Mouse (Mus musculus): Measurements from ENCODE around the gene Enpep.

Gene Enpep

GRCm38 (mm10) chr3:129312511-129312910 is 20.0 kb downstream of the Enpep start:
- no peak for DNase-seq (ENCODE audit: low spot score in 2 of 2)

- no peak for DNase-seq (ENCODE audit: low spot score in 2 of 2)
Observed at GRCm38 (mm10) chr3:129311951-129312350, 20.6 kb downstream of the Enpep start.

GRCm38 (mm10) chr3:129309926-129310325 is 22.6 kb downstream of the Enpep start:
- DNase-seq (ENCODE audit: low spot score in 2 of 2): no peak

GRCm38 (mm10) chr3:129308876-129309275 is 23.6 kb downstream of the Enpep start:
- no peak for DNase-seq (ENCODE audit: low spot score in 2 of 2)

- DNase-seq (ENCODE audit: low spot score in 2 of 2): no peak
Observed at GRCm38 (mm10) chr3:129308102-129308752, 24.3 kb downstream of the Enpep start.

- peak in 1 of 2 experiments; percentile 30 for DNase-seq (ENCODE audit: low spot score in 2 of 2)
Observed at GRCm38 (mm10) chr3:129303941-129304340, 28.6 kb downstream of the Enpep start.

GRCm38 (mm10) chr3:129299874-129300273 is 32.6 kb downstream of the Enpep start:
- no peak for DNase-seq (ENCODE audit: low spot score in 2 of 2)

- no peak for DNase-seq (ENCODE audit: low spot score in 2 of 2)
Observed at GRCm38 (mm10) chr3:129298606-129299005, 33.9 kb downstream of the Enpep start.

- no peak for DNase-seq (ENCODE audit: low spot score in 2 of 2)
Observed at GRCm38 (mm10) chr3:129296994-129297393, 35.5 kb downstream of the Enpep start.

GRCm38 (mm10) chr3:129295883-129296282 is 36.6 kb downstream of the Enpep start:
- DNase-seq (ENCODE audit: low spot score in 2 of 2): no peak

- DNase-seq (ENCODE audit: low spot score in 2 of 2): no peak
Observed at GRCm38 (mm10) chr3:129289536-129289935, 43.0 kb downstream of the Enpep start.

- no peak for DNase-seq (ENCODE audit: low spot score in 2 of 2)
Observed at GRCm38 (mm10) chr3:129287140-129287539, 45.4 kb downstream of the Enpep start.

GRCm38 (mm10) chr3:129286426-129286825 is 46.1 kb downstream of the Enpep start:
- no peak for DNase-seq (ENCODE audit: low spot score in 2 of 2)

GRCm38 (mm10) chr3:129284326-129284725 is 48.2 kb downstream of the Enpep start:
- no peak for DNase-seq (ENCODE audit: low spot score in 2 of 2)

GRCm38 (mm10) chr3:129279441-129279840 is 53.1 kb downstream of the Enpep start:
- DNase-seq (ENCODE audit: low spot score in 2 of 2): no peak

GRCm38 (mm10) chr3:129273156-129273831 is 59.2 kb downstream of the Enpep start:
- DNase-seq (ENCODE audit: low spot score in 2 of 2): no peak

- DNase-seq (ENCODE audit: low spot score in 2 of 2): no peak
Observed at GRCm38 (mm10) chr3:129270044-129270443, 62.5 kb downstream of the Enpep start.

- DNase-seq (ENCODE audit: low spot score in 2 of 2): no peak
Observed at GRCm38 (mm10) chr3:129268886-129269683, 63.4 kb downstream of the Enpep start.

GRCm38 (mm10) chr3:129258497-129258896 is 74.0 kb downstream of the Enpep start:
- DNase-seq (ENCODE audit: low spot score in 2 of 2): no peak

GRCm38 (mm10) chr3:129256766-129257165 is 75.8 kb downstream of the Enpep start:
- DNase-seq (ENCODE audit: low spot score in 2 of 2): no peak

GRCm38 (mm10) chr3:129256283-129256682 is 76.2 kb downstream of the Enpep start:
- DNase-seq (ENCODE audit: low spot score in 2 of 2): no peak

GRCm38 (mm10) chr3:129254246-129254645 is 78.3 kb downstream of the Enpep start:
- no peak for DNase-seq (ENCODE audit: low spot score in 2 of 2)

GRCm38 (mm10) chr3:129250997-129251396 is 81.5 kb downstream of the Enpep start:
- DNase-seq (ENCODE audit: low spot score in 2 of 2): no peak

All from frontal cortex, postnatal 10 days (tissue).